Mouse (Mus musculus) liver, embryonic 14.5 days (tissue): ENCODE results near the gene Zfp661.

Source experiments
- CTCF ChIP-seq: IDR thresholded peaks from 2 replicates; pipeline ENCODE4 v1.5.1; 2016; ENCODE audit warnings: antibody characterized with exemption, low read depth, control low read depth
- EP300 ChIP-seq: IDR thresholded peaks from 2 replicates; pipeline ENCODE4 v1.6.1; 2016; ENCODE audit warnings: antibody characterized with exemption, low read depth

DNA sequence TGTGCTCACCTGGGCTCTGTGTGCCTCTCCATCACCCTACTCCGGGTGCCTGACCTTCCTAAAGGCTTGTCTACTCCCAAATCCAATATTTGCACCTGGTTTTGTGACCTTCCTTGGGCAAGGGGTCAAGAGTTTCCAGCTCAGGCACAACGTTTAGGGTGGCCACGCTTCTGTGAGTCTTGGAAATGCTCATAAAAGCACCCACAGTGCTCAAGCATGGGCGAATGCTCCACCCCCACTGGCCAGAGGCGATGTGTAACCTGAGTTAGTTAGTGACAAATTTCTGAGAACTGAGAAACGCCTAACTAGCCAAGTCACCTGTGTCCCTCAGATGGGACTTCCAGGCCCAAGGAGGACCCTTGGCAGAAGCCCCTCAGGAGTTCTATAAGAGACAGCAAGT, 48.7 kb upstream of the Zfp661 start:
- TF ChIP-seq CTCF (no peak), EP300 (no peak)
